Mouse (Mus musculus): ENCODE measurements at regions not wholly inside any gene's neighbourhood (a gene's known extent, or its start where the extent isn't known, plus 50 kb on each side); places are given as distances from the start of the nearest gene placed in this dataset.

DNA sequence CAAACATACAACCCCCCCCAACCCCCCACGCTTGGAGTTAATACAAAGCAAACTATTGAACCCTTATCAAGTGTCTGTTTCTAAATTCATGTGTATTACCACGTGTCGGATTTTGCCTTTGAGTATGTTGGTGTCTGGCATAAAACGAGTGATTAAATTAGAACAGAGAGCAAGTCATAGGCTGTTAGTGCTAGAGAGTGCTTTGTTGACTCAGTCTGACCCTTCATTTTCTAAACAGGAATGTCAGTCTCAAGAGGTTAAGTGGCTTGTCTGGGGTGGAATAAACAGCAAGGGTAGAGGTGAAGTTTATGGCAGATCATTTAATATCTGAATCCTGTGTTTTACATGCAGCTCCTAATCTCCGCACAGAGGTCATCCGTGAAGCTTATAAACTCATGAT is 104.1 kb downstream of the Uchl5 start:
- DNase-seq (ENCODE audit: low read depth): no peak

- DNase-seq (ENCODE audit: low read depth): no peak
These were observed 102.5 kb downstream of the Uchl5 start for GRCm38 (mm10) chr1:143879622-143880021.

- no peak for DNase-seq (ENCODE audit: low read depth)
These were observed 101.2 kb downstream of the Uchl5 start for GRCm38 (mm10) chr1:143878266-143878665.

GRCm38 (mm10) chr1:143860319-143860718 is 83.2 kb downstream of the Uchl5 start:
- DNase-seq (ENCODE audit: low read depth): no peak

DNA sequence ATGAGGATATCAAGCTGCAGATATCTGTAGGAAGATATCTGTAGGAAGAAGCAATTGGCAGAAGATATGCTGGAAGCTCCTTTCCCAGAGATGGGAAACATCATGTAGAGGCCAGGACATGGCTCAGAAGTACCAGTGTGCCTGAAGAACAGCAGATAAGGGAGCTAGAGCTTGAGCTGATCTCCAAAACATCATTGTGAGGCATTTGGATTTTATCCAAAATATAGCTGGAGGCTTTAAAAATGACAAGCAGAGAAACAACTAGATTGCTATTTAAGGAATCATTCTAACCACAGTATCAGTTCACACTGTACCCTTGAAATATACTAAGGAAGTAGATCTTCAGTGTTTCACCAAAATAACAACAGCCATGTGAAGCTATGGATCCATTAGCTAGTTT is 81.5 kb downstream of the Uchl5 start:
- DNase-seq (ENCODE audit: low read depth): no peak
